Mouse (Mus musculus): Measurements from ENCODE around the gene Cacng8.

Cacng8 gene

DNA sequence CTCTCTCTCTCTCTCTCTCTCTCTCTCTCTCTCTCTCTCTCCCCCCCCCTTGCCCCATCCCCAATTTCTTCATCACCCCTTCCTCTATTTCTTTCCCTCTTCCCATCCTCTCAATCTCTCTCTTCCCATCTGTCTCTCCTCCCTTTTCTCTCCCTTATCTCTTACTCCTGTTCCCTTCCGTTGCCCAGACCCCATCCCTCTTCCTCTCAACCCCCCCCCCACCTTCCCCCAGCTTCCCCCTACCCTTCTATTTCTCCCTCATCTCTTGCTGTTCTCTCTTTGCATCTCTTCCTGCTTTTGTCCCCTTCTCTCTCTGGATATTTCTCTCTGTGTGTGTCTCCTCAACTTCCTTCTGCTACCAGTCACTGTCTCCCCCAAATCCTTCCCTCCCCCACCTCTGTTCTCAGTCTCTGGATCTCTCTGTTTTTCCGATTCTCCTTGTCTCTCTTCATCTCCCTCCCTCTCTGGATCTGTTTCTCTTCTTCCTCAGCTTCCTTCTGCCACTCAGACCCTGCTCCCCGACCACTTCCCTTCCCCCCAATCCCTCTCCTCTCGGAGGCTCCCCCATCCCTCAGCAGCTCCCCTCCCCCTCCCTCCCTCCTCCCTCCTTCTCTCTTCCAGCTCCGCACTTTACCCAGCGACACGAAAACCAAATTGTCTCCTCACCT lies at the start of gene Cacng8:
Gene Cacng8 (plus strand): TSS at position 271 of the 668 bp plus-strand sequence.
- no peak for DNase-seq (ENCODE audit: low read depth, low spot score)

DNA sequence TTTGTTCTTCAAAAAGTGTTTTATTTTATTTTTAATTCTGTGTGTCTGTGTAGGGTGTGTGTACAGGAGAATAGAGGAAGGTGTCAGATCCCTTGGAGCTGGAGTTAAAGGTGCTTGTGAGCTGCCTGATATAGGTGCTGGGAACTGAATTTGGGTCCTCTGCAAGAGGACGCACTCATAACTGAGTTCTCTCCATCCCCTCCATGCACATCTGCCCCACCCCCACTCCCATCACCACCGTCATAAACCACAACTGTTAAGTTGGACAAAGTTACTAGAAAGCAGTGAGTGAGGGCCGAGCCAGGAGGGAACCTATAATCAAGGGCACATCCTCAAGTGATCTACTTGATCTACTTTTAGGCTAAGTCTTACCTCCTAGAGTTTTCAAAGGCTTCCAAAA lies 46.6 kb upstream of the Cacng8 start:
- no peak for DNase-seq (ENCODE audit: low read depth, low spot score)

DNA sequence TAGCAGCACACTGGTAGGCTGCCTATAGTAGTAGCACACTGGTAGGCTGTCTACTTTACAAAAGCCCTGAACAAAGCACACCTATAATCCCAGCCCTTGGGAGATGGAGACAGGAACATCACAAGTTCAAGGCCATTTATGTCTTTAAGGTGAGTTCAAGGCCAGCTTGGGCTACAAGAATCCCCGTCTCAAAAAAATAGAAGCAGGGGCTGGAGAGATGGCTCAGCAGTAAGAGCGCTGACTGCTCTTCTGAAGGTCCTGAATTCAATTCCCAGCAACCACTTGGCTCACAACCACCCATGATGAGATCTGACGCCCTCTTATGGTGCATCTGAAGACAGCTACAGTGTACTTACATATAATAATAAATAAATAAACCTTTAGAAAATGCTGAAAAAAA lies 45.2 kb upstream of the Cacng8 start:
- no peak for DNase-seq (ENCODE audit: low read depth, low spot score)

GRCm38 (mm10) chr7:3347366-3348287 lies 42.9 kb upstream of the Cacng8 start:
- no peak for DNase-seq (ENCODE audit: low read depth, low spot score)

- no peak for DNase-seq (ENCODE audit: low read depth, low spot score)
These were observed 42.2 kb upstream of the Cacng8 start for GRCm38 (mm10) chr7:3348326-3348725.

GRCm38 (mm10) chr7:3349775-3350174 lies 40.7 kb upstream of the Cacng8 start:
- DNase-seq (ENCODE audit: low read depth, low spot score), result no peak

- DNase-seq (ENCODE audit: low read depth, low spot score), result no peak
These were observed 38.9 kb upstream of the Cacng8 start for GRCm38 (mm10) chr7:3351536-3351935.

- no peak for DNase-seq (ENCODE audit: low read depth, low spot score)
These were observed 35.6 kb upstream of the Cacng8 start for GRCm38 (mm10) chr7:3354850-3355249.

DNA sequence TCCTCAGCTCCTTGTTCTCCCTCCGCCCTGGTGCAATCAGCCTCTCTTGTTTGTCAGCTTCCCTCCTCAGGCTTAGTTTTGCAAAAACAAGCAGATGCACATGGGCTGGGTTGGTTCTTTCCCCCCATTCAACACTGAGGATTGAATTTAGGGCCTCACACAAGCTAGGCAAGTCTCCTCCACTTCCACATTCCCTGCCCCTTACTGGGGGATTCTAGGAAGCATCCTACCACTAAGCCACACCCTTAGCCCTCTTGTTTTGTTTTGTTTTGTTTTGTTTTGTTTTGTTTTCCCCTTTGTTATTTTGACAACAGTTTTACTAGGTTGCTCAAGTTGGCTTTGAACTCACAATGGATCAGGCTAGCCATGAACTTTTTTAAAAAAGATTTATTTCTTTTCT lies 29.8 kb upstream of the Cacng8 start:
- DNase-seq (ENCODE audit: low read depth, low spot score), result no peak

DNA sequence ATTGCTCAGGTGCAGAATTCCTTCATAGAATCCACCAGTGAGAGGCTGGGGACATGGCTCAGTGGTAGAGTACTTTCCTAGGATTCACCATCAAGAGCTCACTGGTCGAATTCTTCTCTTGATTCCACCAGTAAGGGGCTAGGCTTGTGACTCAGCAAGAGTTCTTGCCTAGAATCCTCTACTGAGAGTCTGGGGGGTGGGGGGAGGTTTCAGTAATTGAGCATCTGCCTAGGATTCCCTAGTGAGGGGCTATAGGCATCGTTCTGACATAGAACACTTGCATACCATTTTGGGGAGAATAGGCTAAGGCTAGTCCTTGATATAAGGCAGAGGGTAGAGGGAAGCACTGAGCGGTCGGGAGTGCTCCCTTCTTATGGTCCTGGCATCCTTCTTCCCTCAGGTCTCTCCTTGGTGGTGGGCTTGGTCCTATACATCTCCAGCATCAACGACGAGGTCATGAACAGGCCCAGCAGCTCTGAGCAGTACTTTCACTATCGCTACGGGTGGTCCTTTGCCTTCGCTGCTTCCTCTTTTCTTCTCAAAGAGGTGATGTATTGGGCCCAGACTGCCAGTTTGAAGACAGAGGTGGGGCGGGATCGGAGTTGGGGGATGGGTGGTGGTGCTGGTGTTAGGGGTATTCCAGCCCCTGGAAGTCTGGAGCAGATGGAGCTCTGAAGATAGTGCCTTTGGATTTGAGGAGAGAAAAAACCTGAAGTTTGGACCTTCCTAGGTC lies 24.8 kb upstream of the Cacng8 start:
- DNase-seq (ENCODE audit: low read depth, low spot score), result no peak

DNA sequence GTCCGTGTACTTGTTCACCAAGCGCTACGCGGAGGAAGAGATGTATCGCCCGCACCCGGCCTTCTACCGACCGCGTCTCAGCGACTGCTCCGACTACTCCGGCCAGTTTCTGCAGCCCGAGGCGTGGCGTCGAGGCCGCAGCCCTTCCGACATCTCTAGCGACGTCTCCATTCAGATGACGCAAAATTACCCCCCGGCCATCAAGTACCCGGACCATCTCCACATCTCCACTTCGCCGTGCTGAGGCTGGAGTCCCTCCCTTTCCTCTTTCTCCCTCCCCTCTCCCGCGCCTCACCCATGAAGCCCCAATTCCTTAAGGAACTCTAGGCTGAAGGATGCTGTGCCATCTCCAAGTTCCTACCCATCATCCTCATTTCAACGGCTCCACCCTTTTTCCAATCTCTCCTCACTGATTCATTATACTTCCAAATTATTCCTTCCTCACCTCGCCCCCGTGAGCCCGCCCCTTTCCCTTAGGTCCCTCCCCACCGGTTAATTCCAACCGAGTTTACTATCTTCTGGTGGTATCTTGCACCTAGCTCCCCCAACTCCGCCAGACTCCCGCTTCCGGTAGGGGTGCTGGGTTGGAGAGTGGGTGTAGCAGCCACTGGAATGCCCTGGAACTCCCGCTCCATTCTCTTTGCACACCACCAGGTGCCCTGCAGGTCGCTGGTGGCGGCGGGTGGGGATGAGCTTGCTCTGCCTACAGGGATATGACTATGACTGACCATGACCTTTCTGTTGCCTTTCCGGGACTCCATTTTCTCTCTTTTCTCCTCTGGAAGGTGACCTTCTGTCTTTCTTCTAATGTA lies 23.6 kb upstream of the Cacng8 start:
- no peak for DNase-seq (ENCODE audit: low read depth, low spot score)

DNA sequence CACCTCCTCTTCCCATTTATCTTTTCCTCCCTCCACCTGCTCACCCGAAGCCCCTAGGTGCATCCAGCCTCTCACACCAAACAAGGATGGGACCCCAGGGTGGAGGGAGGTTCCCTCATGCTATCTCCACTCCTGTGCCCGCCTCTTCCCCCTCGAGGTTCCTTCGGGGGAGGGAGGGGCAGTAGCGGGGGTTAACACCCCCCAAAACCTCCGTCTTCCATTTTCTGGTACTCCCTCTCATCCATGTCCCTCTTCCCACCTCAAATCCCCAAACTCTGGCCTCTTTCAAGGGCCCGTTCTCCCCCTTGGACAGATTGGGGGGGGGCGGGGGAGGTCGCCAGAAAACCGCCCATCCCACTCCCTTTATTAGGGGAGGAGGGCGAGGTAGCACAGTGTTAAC lies 22.9 kb upstream of the Cacng8 start:
- no peak for DNase-seq (ENCODE audit: low read depth, low spot score)

GRCm38 (mm10) chr7:3368311-3368710 lies 22.2 kb upstream of the Cacng8 start:
- DNase-seq (ENCODE audit: low read depth, low spot score), result no peak

GRCm38 (mm10) chr7:3369189-3369588 lies 21.3 kb upstream of the Cacng8 start:
- DNase-seq (ENCODE audit: low read depth, low spot score), result no peak

DNA sequence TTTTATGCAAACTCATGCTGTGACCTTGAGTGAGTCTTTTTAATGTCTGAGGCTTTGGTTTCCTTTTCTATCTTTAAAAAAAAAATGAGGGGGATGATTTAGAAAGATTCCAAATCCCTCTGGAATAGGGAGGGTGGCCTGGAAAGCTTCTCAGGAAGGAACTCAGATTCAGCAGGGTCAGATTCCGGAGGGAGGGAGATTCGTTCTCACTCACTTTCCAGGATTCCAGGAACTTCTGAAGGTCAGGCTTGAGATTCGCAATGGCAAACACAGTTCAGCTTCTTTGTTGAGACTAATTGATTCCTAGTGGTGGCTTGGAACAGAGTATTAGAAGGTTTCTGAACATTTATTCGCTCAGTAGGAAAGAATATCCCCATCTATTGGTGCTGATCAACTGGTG lies 20.1 kb upstream of the Cacng8 start:
- no peak for DNase-seq (ENCODE audit: low read depth, low spot score)

DNA sequence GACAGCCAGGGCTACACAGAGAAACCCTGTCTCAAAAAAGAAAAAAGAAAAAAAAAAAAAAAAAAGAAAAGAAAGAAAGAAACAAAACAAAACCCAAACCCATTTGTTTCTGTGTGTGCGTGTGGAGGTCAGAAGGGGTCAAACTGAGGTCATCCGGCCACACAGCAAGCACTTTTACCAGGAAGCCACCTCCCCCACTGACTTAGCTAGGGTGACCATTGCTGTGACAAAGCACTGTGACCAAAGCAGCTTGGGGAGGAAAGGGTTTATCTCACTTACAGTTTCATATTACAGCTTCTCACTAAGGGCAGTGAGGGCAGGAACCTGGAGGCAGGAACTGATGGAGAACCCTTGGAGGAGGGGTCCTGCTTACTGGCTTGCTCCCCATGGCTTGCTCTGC lies 18.1 kb upstream of the Cacng8 start:
- DNase-seq (ENCODE audit: low read depth, low spot score), result no peak

DNA sequence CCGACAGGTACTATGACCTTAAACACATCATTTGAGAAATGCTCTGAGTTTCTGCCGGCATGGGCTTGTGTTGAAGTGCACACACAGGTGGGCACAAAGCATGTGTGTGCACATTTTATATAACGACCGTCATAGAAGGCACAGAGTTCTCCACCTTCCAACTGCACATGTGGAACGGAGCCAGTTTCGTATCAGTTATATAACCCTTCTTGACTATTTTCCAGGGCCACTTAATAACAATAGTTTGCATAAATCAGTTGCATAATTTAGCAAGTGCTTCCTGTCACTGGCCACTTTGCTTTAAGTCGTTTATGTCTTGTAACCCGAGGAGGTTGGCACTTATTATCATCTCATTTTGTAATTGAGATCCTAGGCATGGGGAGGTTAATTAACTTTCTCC lies 16.7 kb upstream of the Cacng8 start:
- no peak for DNase-seq (ENCODE audit: low read depth, low spot score)

DNA sequence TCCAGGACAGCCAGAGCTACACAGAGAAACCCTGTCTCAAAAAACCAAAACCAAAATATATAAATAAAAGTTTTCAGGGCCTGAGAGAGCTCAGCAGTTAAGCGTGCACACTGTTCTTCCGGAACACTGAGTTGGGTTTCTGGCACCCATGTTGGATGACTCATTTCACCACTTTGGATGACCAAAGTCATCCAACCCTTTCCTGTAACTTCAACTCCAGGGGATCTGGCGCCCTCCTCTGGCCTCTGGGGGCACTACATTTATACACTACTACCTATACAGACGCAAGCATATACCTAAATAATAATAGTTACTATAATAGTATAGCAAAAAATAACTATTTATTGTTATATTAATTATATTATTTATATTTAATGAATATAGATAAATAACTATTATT lies 13.7 kb upstream of the Cacng8 start:
- DNase-seq (ENCODE audit: low read depth, low spot score), result no peak

DNA sequence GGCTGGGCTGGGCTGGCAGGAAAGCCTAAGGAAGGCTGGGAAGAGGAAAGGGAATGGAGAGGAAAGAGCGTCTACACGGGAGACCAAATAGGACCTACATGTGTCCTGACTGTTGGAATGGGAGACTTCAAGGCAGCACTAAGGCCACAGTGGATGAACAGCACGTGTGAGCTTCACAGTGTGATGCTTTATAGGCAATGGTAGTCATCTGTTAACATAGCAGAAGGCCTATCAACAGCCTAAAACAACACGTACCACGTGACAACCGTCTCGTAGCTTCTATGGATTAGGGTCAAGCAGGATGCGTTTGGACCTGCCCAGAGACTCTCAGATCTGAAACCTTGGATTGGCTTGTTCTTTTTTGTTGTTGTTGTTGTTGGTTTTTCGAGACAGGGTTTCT lies 8.4 kb upstream of the Cacng8 start:
- no peak for DNase-seq (ENCODE audit: low read depth, low spot score)

DNA sequence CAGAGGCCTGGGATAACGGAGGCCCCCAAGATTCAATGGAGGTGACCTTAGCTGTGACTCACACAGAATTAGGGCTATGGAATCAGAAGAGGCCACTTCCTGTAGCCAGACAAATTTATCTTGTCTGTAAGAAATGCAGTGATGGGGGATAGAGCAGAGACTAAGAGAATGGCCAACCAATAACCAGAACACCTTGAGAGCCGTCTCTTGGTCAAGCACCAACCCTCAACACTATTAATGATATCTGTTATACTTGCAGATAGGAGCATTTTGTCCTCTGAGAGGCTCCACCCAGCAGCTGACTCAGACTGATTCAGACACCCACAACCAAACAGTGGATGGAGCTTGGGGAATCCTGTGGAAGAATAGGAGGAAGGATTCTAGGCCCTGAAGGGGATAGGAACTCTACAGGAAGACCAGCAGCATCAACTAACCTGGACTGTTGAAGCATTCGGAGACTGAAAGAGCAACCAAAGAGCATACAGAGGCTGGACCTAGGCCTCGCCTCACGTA lies 5.6 kb upstream of the Cacng8 start:
- DNase-seq (ENCODE audit: low read depth, low spot score), result no peak

GRCm38 (mm10) chr7:3386036-3386730 lies 4.3 kb upstream of the Cacng8 start:
- no peak for DNase-seq (ENCODE audit: low read depth, low spot score)
